In the genomic region with DNA sequence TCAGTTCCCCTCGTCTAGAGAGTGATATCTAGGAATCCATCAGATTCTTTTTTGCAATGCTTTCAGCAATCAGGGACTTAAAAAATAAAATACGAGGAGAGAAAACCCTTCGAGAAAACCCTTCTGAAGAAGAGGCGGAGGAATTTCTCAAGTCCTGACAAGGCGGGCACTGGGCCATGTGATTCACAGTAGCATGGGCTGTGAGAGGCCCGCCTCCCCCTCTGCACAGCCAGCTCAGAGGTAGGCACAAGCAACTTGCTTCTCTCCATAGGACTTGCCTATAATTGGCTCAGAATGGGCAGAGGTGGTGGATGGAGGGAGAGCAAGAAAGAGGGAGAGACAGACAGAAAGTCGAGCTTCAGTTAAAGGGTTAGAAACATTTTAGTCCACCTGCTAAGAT, we compare ENCODE assay signal across 12 mouse cellular contexts. TPM values are rescaled to one million over a fixed set of nuclear protein-coding genes. Genes with fewer than 3 reads are reported as not detected.
DNase-seq lines count a peak whose midpoint lies in the region; ATAC-seq lines count a peak whose summit lies in the region.
"Had no signal": no experiment of that assay in that cellular context is flagged by ENCODE, and none has a peak within 500 bp of the region (broad histone marks: within the 10 kb centered on the region; RNA-seq: fewer than 3 reads in every experiment).

No protein-coding gene starts in this region.

- no peak overlapping the region for H3K9ac ChIP-seq in forebrain, embryonic 13.5 days
- H3K9ac ChIP-seq in forebrain, embryonic 12.5 days = no peak overlapping the region
- H3K9ac ChIP-seq in limb, embryonic 12.5 days (replicated peaks) = no peak overlapping the region
- H3K9ac ChIP-seq: embryonic facial prominence, embryonic 15.5 days; heart, embryonic 12.5 days; liver, embryonic 14.5 days had no signal

- no peak for DNase-seq in limb, embryonic 10.5 days (ENCODE audit: low spot score)
- peak; percentile 65 for DNase-seq in adrenal gland, postnatal 14 days
- peak; percentile 21 for DNase-seq in lung, postnatal 36 days
- no peak for DNase-seq in thymus, postnatal 36 days
- no peak for DNase-seq in thymus, postnatal 4 days
- DNase-seq: kidney, adult 18-20 months had no signal

- H3K27ac ChIP-seq in forebrain, embryonic 13.5 days = no peak overlapping the region
- H3K27ac ChIP-seq in forebrain, embryonic 12.5 days = no peak overlapping the region
- no peak overlapping the region for H3K27ac ChIP-seq in limb, embryonic 12.5 days
- H3K27ac ChIP-seq in limb, embryonic 10.5 days = no peak overlapping the region
- H3K27ac ChIP-seq: embryonic facial prominence, embryonic 15.5 days; liver, embryonic 14.5 days had no signal

- ATAC-seq in forebrain, embryonic 13.5 days = no peak
- ATAC-seq in forebrain, embryonic 12.5 days (ENCODE audit: low FRiP score) = no peak
- no peak for ATAC-seq in limb, embryonic 12.5 days (ENCODE audit: insufficient number of reproducible peaks, insufficient read depth, low FRiP score, low TSS enrichment, low read depth)

- no peaks in the 10 kb centered on the region for H3K27me3 ChIP-seq in forebrain, embryonic 13.5 days
- H3K27me3 ChIP-seq in forebrain, embryonic 12.5 days = 0 out of 2 replicates have a peak, but pooled peaks cover 4% of the 10 kb centered on the region
- peaks cover 21% of the 10 kb centered on the region for H3K27me3 ChIP-seq in limb, embryonic 12.5 days
- peaks cover 89% of the 10 kb centered on the region for H3K27me3 ChIP-seq in limb, embryonic 10.5 days (ENCODE audit: low read depth, poor library complexity, severe bottlenecking)
- H3K27me3 ChIP-seq: embryonic facial prominence, embryonic 15.5 days; heart, embryonic 12.5 days had no signal

- H3K4me2 ChIP-seq in forebrain, embryonic 13.5 days = peak overlapping the region; percentile 70; the same call in 1 of the 2 replicates
- H3K4me2 ChIP-seq in forebrain, embryonic 12.5 days = no peak overlapping the region
- H3K4me2 ChIP-seq in limb, embryonic 12.5 days = 0 out of 2 replicates have a peak overlapping the region, but pooled peaks have one; percentile 69

- WGBS in forebrain, embryonic 13.5 days = 66% methylated on average over 7 of the region's 7 CpGs
- 71% methylated on average over 7 of the region's 7 CpGs for WGBS in forebrain, embryonic 12.5 days
- WGBS in limb, embryonic 12.5 days = 76% methylated on average over 7 of the region's 7 CpGs
- WGBS in limb, embryonic 10.5 days = 83% methylated on average over 7 of the region's 7 CpGs

- no peaks in the 10 kb centered on the region for H3K36me3 ChIP-seq in forebrain, embryonic 13.5 days (ENCODE audit: poor library complexity, severe bottlenecking)
- H3K36me3 ChIP-seq in forebrain, embryonic 12.5 days (replicated peaks) = no peaks in the 10 kb centered on the region
- H3K36me3 ChIP-seq in limb, embryonic 12.5 days = no peaks in the 10 kb centered on the region; the same call in 1 of the 2 replicates
- peaks cover 23% of the 10 kb centered on the region for H3K36me3 ChIP-seq in limb, embryonic 10.5 days
- H3K36me3 ChIP-seq: embryonic facial prominence, embryonic 15.5 days; heart, embryonic 12.5 days had no signal

- H3K9me3 ChIP-seq in forebrain, embryonic 13.5 days (replicated peaks) = no peaks in the 10 kb centered on the region
- H3K9me3 ChIP-seq in forebrain, embryonic 12.5 days = no peaks in the 10 kb centered on the region
- H3K9me3 ChIP-seq in limb, embryonic 12.5 days = no peaks in the 10 kb centered on the region
- H3K9me3 ChIP-seq in limb, embryonic 10.5 days (replicated peaks) = 0 out of 2 replicates have a peak, but pooled peaks cover 2% of the 10 kb centered on the region
- H3K9me3 ChIP-seq: embryonic facial prominence, embryonic 15.5 days had no signal

- peaks cover 32% of the 10 kb centered on the region for H3K4me1 ChIP-seq in forebrain, embryonic 13.5 days
- peaks cover 22% of the 10 kb centered on the region for H3K4me1 ChIP-seq in forebrain, embryonic 12.5 days
- peaks cover 37% of the 10 kb centered on the region for H3K4me1 ChIP-seq in limb, embryonic 12.5 days (replicated peaks)
- peaks cover 49% of the 10 kb centered on the region for H3K4me1 ChIP-seq in limb, embryonic 10.5 days

- H3K4me3 ChIP-seq in forebrain, embryonic 13.5 days = no peak overlapping the region
- no peak overlapping the region for H3K4me3 ChIP-seq in forebrain, embryonic 12.5 days (replicated peaks)
- no peak overlapping the region for H3K4me3 ChIP-seq in limb, embryonic 12.5 days (replicated peaks)
- no peak overlapping the region for H3K4me3 ChIP-seq in limb, embryonic 10.5 days
- H3K4me3 ChIP-seq: embryonic facial prominence, embryonic 15.5 days; heart, embryonic 12.5 days had no signal

RNA-seq across cellular contexts. Expression of a gene that starts 4.4 kb away (rescaled TPM):
- polyA plus RNA-seq in forebrain, embryonic 13.5 days (2015; fragmentation: Nextera tagmentation; extraction: Ambion mirVana) = 9.2 and 11.0 TPM in 2 replicates
- 12.0 and 12.3 TPM in 2 replicates for polyA plus RNA-seq in forebrain, embryonic 12.5 days (2016; fragmentation: Nextera tagmentation; extraction: Ambion mirVana)
- polyA plus RNA-seq in limb, embryonic 12.5 days (2016; fragmentation: Nextera tagmentation; extraction: Ambion mirVana) = 19.4 and 20.6 TPM in 2 replicates
- 15.3 and 17.0 TPM in 2 replicates for polyA plus RNA-seq in limb, embryonic 10.5 days (2016; fragmentation: Nextera tagmentation; extraction: Ambion mirVana)
- total RNA-seq in adrenal gland, postnatal 14 days (2021) = 25.6 TPM in 2 replicates

RNA-seq across cellular contexts. Expression of a gene that starts 33.2 kb away (rescaled TPM):
- polyA plus RNA-seq in forebrain, embryonic 13.5 days (2015; fragmentation: Nextera tagmentation; extraction: Ambion mirVana) = 54.7 and 62.1 TPM in 2 replicates
- polyA plus RNA-seq in forebrain, embryonic 12.5 days (2016; fragmentation: Nextera tagmentation; extraction: Ambion mirVana) = 51.5 and 56.8 TPM in 2 replicates
- polyA plus RNA-seq in limb, embryonic 12.5 days (2016; fragmentation: Nextera tagmentation; extraction: Ambion mirVana) = 28.6 and 31.3 TPM in 2 replicates
- 34.2 and 35.0 TPM in 2 replicates for polyA plus RNA-seq in limb, embryonic 10.5 days (2016; fragmentation: Nextera tagmentation; extraction: Ambion mirVana)
- 58.7 and 59.9 TPM in 2 replicates for total RNA-seq in adrenal gland, postnatal 14 days (2021)

RNA-seq across cellular contexts. Expression of a gene that starts 46.0 kb away (rescaled TPM):
- polyA plus RNA-seq in forebrain, embryonic 13.5 days (2015; fragmentation: Nextera tagmentation; extraction: Ambion mirVana) = 37.9 and 40.9 TPM in 2 replicates
- polyA plus RNA-seq in forebrain, embryonic 12.5 days (2016; fragmentation: Nextera tagmentation; extraction: Ambion mirVana) = 39.5 and 44.0 TPM in 2 replicates
- polyA plus RNA-seq in limb, embryonic 12.5 days (2016; fragmentation: Nextera tagmentation; extraction: Ambion mirVana) = 45.9 and 46.7 TPM in 2 replicates
- 59.1 and 68.9 TPM in 2 replicates for polyA plus RNA-seq in limb, embryonic 10.5 days (2016; fragmentation: Nextera tagmentation; extraction: Ambion mirVana)
- total RNA-seq in adrenal gland, postnatal 14 days (2021) = 32.9 and 33.6 TPM in 2 replicates

Comparison
In these comparisons a context has a peak if more than half of its experiments do, and no peak if none do; other contexts are left out.
1. DNase-seq: peak in adrenal gland, postnatal 14 days (single experiment) and lung, postnatal 36 days (single experiment); none in limb, embryonic 10.5 days (single experiment), thymus, postnatal 36 days (0 of 2) and thymus, postnatal 4 days (single experiment).